Mouse (Mus musculus): ENCODE results near the gene Eif6. TPM values are rescaled to one million over a fixed set of nuclear protein-coding genes. Genes with fewer than 3 reads are reported as not detected.

Eif6 gene
- total and polyA plus RNA-seq, 3 experiments = 349 to 408 TPM; not detected in 1

- Histone ChIP-seq H3K9ac (ENCODE audit: control insufficient read depth, low read depth, low read length, poor library complexity, severe bottlenecking) (no peak within 1 kb of the TSS), H3K79me2 (ENCODE audit: control insufficient read depth, insufficient read depth, low read length, poor library complexity) (no peaks in the 10 kb centered on the region), H3K27ac (ENCODE audit: control insufficient read depth, low read depth, low read length) (no peak within 1 kb of the TSS), H3K9me3 (replicated peaks; ENCODE audit: insufficient read depth, low read length) (no peaks in the 10 kb centered on the region), H3K4me3 (ENCODE audit: control insufficient read depth in 1 of 2, insufficient read depth in 1 of 2, low read depth in 2 of 2, low read length in 2 of 2) (no peak within 1 kb of the TSS), H3K4me1 (ENCODE audit: control insufficient read depth in 1 of 2, insufficient read depth in 2 of 2, low read length in 2 of 2) (0 out of 4 replicates have a peak, but pooled peaks cover 0 to 5% of the 10 kb centered on the region in 2 experiments), H3K36me3 (ENCODE audit: control insufficient read depth in 1 of 2, insufficient read depth in 2 of 2, low read length in 2 of 2) (no peaks in the 10 kb centered on the region), H3K27me3 (ENCODE audit: control insufficient read depth in 1 of 2, insufficient read depth in 2 of 2, low read length in 2 of 2) (peaks cover 0 to 3% of the 10 kb centered on the region in 2 experiments)
- TF ChIP-seq ZKSCAN1 (IDR thresholded peaks at IDR 0.05; ENCODE audit: low read depth, low read length) (no peak), SIN3A (IDR thresholded peaks at IDR 0.05; ENCODE audit: low read length) (no peak), POLR2AphosphoS5 (IDR thresholded peaks at IDR 0.05; ENCODE audit: borderline replicate concordance, low read depth, low read length) (no peak), NELFE (IDR thresholded peaks at IDR 0.05; ENCODE audit: low read depth, low read length) (no peak), MEF2A (IDR thresholded peaks at IDR 0.05; ENCODE audit: extremely low read depth, insufficient replicate concordance, low read depth, low read length, poor library complexity, severe bottlenecking) (no peak), MYB (IDR thresholded peaks at IDR 0.05; ENCODE audit: low read depth, low read length) (no peak), NRF1 (IDR thresholded peaks at IDR 0.05; ENCODE audit: insufficient read depth, low read depth, low read length, poor library complexity, severe bottlenecking) (no peak), HCFC1 (IDR thresholded peaks at IDR 0.05; ENCODE audit: low read depth, low read length) (no peak), USF1 (IDR thresholded peaks at IDR 0.05; ENCODE audit: low read depth, low read length) (no peak), GABPA (IDR thresholded peaks at IDR 0.05; ENCODE audit: low read depth, low read length) (no peak), CHD1 (IDR thresholded peaks at IDR 0.05; ENCODE audit: low read depth, low read length) (no peak), MYC (IDR thresholded peaks at IDR 0.05; ENCODE audit: low read depth, low read length) (no peak), KAT2A (conservative IDR thresholded peaks at IDR 0.05; ENCODE audit: low read depth, low read length) (no peak), POLR2A (IDR thresholded peaks at IDR 0.05; ENCODE audit: control insufficient read depth in 1 of 2, insufficient read depth in 1 of 2, low read depth in 1 of 2, low read length in 2 of 2, poor library complexity in 1 of 2) (no peak), POLR2AphosphoS2 (IDR thresholded peaks at IDR 0.05; ENCODE audit: low read length) (no peak), SMC3 (IDR thresholded peaks at IDR 0.05; ENCODE audit: low read depth, low read length) (no peak), TAL1 (IDR thresholded peaks at IDR 0.05; ENCODE audit: low read length) (no peak)
- no peak for DNase-seq (ENCODE audit: low read depth, low spot score)
Measured at GRCm38 (mm10) chr2:155774927-155775684, 51.6 kb downstream of the Eif6 start, which contains the start of gene Mmp24. Gene Mmp24 (plus strand): TSS chr2:155775342.

GRCm38 (mm10) chr2:155774261-155774926 is 52.3 kb downstream of the Eif6 start:
- Histone ChIP-seq H3K4me3 (ENCODE audit: control insufficient read depth in 1 of 2, insufficient read depth in 1 of 2, low read depth in 2 of 2, low read length in 2 of 2) (no peak overlapping the region), H3K36me3 (ENCODE audit: control insufficient read depth in 1 of 2, insufficient read depth in 2 of 2, low read length in 2 of 2) (no peaks in the 10 kb centered on the region), H3K9me3 (replicated peaks; ENCODE audit: insufficient read depth, low read length) (no peaks in the 10 kb centered on the region), H3K79me2 (ENCODE audit: control insufficient read depth, insufficient read depth, low read length, poor library complexity) (no peaks in the 10 kb centered on the region), H3K27ac (ENCODE audit: control insufficient read depth, low read depth, low read length) (no peak overlapping the region), H3K27me3 (ENCODE audit: control insufficient read depth in 1 of 2, insufficient read depth in 2 of 2, low read length in 2 of 2) (peaks cover 3 to 4% of the 10 kb centered on the region in 2 experiments), H3K9ac (ENCODE audit: control insufficient read depth, low read depth, low read length, poor library complexity, severe bottlenecking) (no peak overlapping the region), H3K4me1 (ENCODE audit: control insufficient read depth in 1 of 2, insufficient read depth in 2 of 2, low read length in 2 of 2) (0 out of 4 replicates have a peak, but pooled peaks cover 0 to 5% of the 10 kb centered on the region in 2 experiments)
- DNase-seq (ENCODE audit: low read depth, low spot score) = no peak
- TF ChIP-seq HCFC1 (IDR thresholded peaks at IDR 0.05; ENCODE audit: low read depth, low read length) (no peak), ELF1 (IDR thresholded peaks at IDR 0.05; ENCODE audit: low read depth, low read length) (no peak), CTCF (IDR thresholded peaks at IDR 0.05 in 2 of 3, conservative IDR thresholded peaks at IDR 0.05 in 1 of 3; ENCODE audit: control insufficient read depth in 1 of 3, insufficient read depth in 1 of 3, low read depth in 2 of 3, low read length in 3 of 3, poor library complexity in 1 of 3, severe bottlenecking in 1 of 3) (no peak), RCOR1 (IDR thresholded peaks at IDR 0.05; ENCODE audit: low read depth, low read length) (no peak), NRF1 (IDR thresholded peaks at IDR 0.05; ENCODE audit: insufficient read depth, low read depth, low read length, poor library complexity, severe bottlenecking) (no peak), MEF2A (IDR thresholded peaks at IDR 0.05; ENCODE audit: extremely low read depth, insufficient replicate concordance, low read depth, low read length, poor library complexity, severe bottlenecking) (no peak), ZKSCAN1 (IDR thresholded peaks at IDR 0.05; ENCODE audit: low read depth, low read length) (no peak), ZNF384 (IDR thresholded peaks at IDR 0.05; ENCODE audit: low read depth, low read length) (no peak), MYB (IDR thresholded peaks at IDR 0.05; ENCODE audit: low read depth, low read length) (no peak), MXI1 (IDR thresholded peaks at IDR 0.05; ENCODE audit: low read depth, low read length) (no peak), ETS1 (IDR thresholded peaks at IDR 0.05; ENCODE audit: low read depth, low read length) (no peak), BHLHE40 (IDR thresholded peaks at IDR 0.05; ENCODE audit: borderline replicate concordance, low read depth, low read length) (no peak), MAX (IDR thresholded peaks at IDR 0.05; ENCODE audit: low read length) (no peak), MAZ (IDR thresholded peaks at IDR 0.05; ENCODE audit: low read depth, low read length) (no peak), TAL1 (IDR thresholded peaks at IDR 0.05; ENCODE audit: low read length) (no peak), UBTF (IDR thresholded peaks at IDR 0.05; ENCODE audit: borderline replicate concordance, insufficient read depth, low read depth, low read length) (no peak), MYC (IDR thresholded peaks at IDR 0.05; ENCODE audit: low read depth, low read length) (no peak)

Data from MEL (cell line).